Mouse (Mus musculus) splenic B cell, adult 2 months (primary cell): ENCODE data around the gene Brca2.

ENCODE experiments used
- DNase-seq: peaks from one replicate; pipeline ENCODE4 v3.0.0-alpha.2; 2011; ENCODE audit warnings: low read depth, low spot score
- H3K27me3 ChIP-seq: 2 replicates; pipeline ENCODE4 v1.6.1; 2012; ENCODE audit warnings: mild to moderate bottlenecking, low read length, moderate library complexity, mixed read lengths; ENCODE audit not compliant: control insufficient read depth, poor library complexity, insufficient read depth, severe bottlenecking
- H3K36me3 ChIP-seq: 2 replicates; pipeline ENCODE4 v1.6.1; 2012; ENCODE audit warnings: mild to moderate bottlenecking, low read length, moderate library complexity, mixed read lengths; ENCODE audit not compliant: control insufficient read depth, poor library complexity, insufficient read depth, severe bottlenecking

The Brca2 gene

DNA sequence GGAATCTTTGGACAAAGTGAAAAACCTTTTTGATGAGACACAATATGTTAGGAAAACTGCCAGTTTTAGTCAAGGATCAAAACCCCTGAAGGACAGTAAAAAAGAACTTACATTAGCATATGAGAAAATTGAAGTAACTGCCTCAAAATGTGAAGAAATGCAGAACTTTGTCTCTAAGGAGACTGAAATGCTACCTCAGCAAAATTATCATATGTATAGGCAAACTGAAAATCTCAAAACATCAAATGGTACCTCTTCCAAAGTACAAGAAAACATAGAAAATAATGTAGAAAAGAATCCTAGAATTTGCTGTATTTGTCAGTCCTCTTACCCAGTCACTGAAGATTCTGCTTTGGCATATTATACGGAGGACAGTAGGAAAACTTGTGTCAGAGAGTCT is 18.9 kb downstream of the Brca2 start:
- no peak for DNase-seq
- H3K36me3 ChIP-seq, result no peaks in the 10 kb centered on the region
- H3K27me3 ChIP-seq, result no peaks in the 10 kb centered on the region

GRCm38 (mm10) chr5:150543184-150543583 is 20.8 kb downstream of the Brca2 start:
- H3K27me3 ChIP-seq, result no peaks in the 10 kb centered on the region
- DNase-seq, result no peak
- H3K36me3 ChIP-seq, result no peaks in the 10 kb centered on the region

DNA sequence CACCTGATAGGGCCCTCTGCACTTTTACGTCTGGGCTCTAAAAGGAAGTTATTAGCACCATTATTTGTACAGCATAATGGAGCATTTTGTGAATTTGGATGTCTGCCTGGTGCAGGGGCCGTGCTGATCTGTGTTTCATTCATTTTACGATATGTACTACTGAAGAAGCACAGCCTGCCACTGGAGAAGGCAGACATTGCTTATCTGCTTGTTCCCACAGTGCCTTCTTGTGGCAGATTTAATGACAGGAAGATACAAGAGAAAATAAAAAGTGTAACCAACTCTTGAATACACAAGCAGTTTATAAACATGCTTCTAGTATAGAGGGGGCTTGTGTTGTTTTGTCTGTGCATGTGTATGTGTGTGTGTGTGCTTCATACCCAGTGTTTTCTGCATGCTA is 29.2 kb downstream of the Brca2 start:
- DNase-seq, result no peak
- Histone ChIP-seq H3K27me3 (no peaks in the 10 kb centered on the region), H3K36me3 (peaks cover 4% of the 10 kb centered on the region; the same call in 1 of the 2 replicates)

- Histone ChIP-seq H3K36me3 (no peaks in the 10 kb centered on the region), H3K27me3 (no peaks in the 10 kb centered on the region)
- DNase-seq, result no peak
These were observed 37.2 kb downstream of the Brca2 start for GRCm38 (mm10) chr5:150559519-150560103.

GRCm38 (mm10) chr5:150560851-150561250 is 38.4 kb downstream of the Brca2 start:
- Histone ChIP-seq H3K27me3 (no peaks in the 10 kb centered on the region), H3K36me3 (no peaks in the 10 kb centered on the region)
- DNase-seq, result no peak

GRCm38 (mm10) chr5:150561376-150561775 is 38.9 kb downstream of the Brca2 start:
- no peaks in the 10 kb centered on the region for H3K27me3 ChIP-seq
- DNase-seq, result no peak
- no peaks in the 10 kb centered on the region for H3K36me3 ChIP-seq

DNA sequence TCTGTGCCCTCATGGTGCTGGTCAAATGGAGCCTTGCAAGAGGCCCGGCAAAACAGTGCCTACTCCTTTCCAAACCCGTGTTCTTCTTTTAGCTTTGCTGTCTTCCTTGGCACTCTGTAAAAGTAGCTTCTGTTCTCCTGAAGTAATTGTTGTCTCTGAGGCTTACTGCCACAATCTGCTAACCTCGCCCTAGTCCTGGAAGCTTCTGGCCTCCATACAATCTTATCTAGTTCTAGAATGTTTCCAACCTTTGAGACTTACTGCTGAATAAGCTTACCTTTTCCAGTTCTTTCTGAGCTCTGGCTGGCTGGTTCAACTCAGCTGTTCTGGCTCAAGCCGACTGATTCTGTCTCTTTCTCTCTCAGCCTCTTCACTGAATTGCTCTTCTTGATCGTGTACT is 39.4 kb downstream of the Brca2 start:
- Histone ChIP-seq H3K27me3 (no peaks in the 10 kb centered on the region), H3K36me3 (no peaks in the 10 kb centered on the region)
- no peak for DNase-seq

- no peak for DNase-seq
- no peaks in the 10 kb centered on the region for H3K36me3 ChIP-seq
These were observed 42.0 kb downstream of the Brca2 start for GRCm38 (mm10) chr5:150564426-150564825.

GRCm38 (mm10) chr5:150566226-150566625 is 43.8 kb downstream of the Brca2 start:
- H3K36me3 ChIP-seq, result no peaks in the 10 kb centered on the region
- H3K27me3 ChIP-seq, result no peaks in the 10 kb centered on the region
- DNase-seq, result no peak

More at GRCm38 (mm10) chr5:150564426-150564825, 42.0 kb downstream of the Brca2 start:
- no peaks in the 10 kb centered on the region for H3K27me3 ChIP-seq

- no peak for DNase-seq
- H3K27me3 ChIP-seq, result no peaks in the 10 kb centered on the region
- H3K36me3 ChIP-seq, result no peaks in the 10 kb centered on the region; the same call in 1 of the 2 replicates
These were observed 44.5 kb downstream of the Brca2 start for GRCm38 (mm10) chr5:150566971-150567370.

GRCm38 (mm10) chr5:150570496-150571219 is 48.2 kb downstream of the Brca2 start:
- DNase-seq, result no peak
- H3K27me3 ChIP-seq, result no peaks in the 10 kb centered on the region
- H3K36me3 ChIP-seq, result peaks cover 9% of the 10 kb centered on the region; the same call in 1 of the 2 replicates

- no peaks in the 10 kb centered on the region for H3K27me3 ChIP-seq
- DNase-seq, result no peak
These were observed 52.0 kb downstream of the Brca2 start for GRCm38 (mm10) chr5:150574403-150574802.

GRCm38 (mm10) chr5:150574885-150575284 is 52.5 kb downstream of the Brca2 start:
- H3K27me3 ChIP-seq, result no peaks in the 10 kb centered on the region
- H3K36me3 ChIP-seq, result peaks cover 9% of the 10 kb centered on the region; the same call in 1 of the 2 replicates
- DNase-seq, result no peak

More at GRCm38 (mm10) chr5:150574403-150574802, 52.0 kb downstream of the Brca2 start:
- H3K36me3 ChIP-seq, result peaks cover 9% of the 10 kb centered on the region; the same call in 1 of the 2 replicates

GRCm38 (mm10) chr5:150576832-150577231 is 54.4 kb downstream of the Brca2 start:
- no peak for DNase-seq
- Histone ChIP-seq H3K36me3 (peaks cover 9% of the 10 kb centered on the region; the same call in 1 of the 2 replicates), H3K27me3 (no peaks in the 10 kb centered on the region)

DNA sequence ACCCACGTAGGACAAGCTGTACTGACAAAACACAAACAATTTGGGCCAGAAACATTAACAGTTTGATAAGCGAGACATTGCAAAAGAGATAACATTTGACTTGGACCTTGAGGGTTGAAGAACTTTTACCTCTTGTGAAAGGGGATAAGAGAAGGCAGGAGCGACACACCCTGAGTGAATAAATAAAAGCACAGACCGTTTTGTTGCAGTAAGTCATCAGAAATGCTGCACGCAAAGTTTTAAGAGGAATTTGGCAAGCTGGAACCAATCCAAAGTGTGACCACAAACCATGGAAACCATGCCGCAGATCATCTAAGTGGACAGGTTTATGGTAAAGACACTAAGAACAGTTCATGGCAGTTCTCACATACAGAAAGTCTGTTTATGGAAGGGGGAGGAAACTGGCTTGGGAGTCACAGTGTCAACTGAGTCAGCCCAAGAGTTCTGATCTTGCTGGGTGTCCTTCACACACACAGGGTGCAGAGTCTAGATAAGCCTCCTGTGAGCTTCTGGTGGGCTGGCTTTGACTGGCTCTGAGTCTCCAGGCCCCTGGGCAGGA is 56.3 kb downstream of the Brca2 start:
- DNase-seq, result no peak
- H3K36me3 ChIP-seq, result peaks cover 6% of the 10 kb centered on the region; the same call in 1 of the 2 replicates
- H3K27me3 ChIP-seq, result no peaks in the 10 kb centered on the region
